Mouse (Mus musculus) ES-Bruce4 (cell line): ENCODE measurements around the gene Mapt. TPM values are rescaled to one million over a fixed set of nuclear protein-coding genes. Genes with fewer than 3 reads are reported as not detected.
A peak's percentile ranks its signal among the peaks of the same experiment; 100 is the strongest.

Source experiments
- H3K27ac ChIP-seq: 2 replicates; pipeline ENCODE4 v1.5.1; 2012; ENCODE audit warnings: low read length, inconsistent platforms; ENCODE audit not compliant: insufficient read depth
- H3K27me3 ChIP-seq: 2 replicates; pipeline ENCODE4 v1.6.1; 2012; ENCODE audit warnings: mild to moderate bottlenecking, low read length, inconsistent platforms; ENCODE audit not compliant: control insufficient read depth, poor library complexity, insufficient read depth, severe bottlenecking
- H3K36me3 ChIP-seq: 2 replicates; pipeline ENCODE4 v1.6.1; 2012; ENCODE audit warnings: inconsistent platforms, mild to moderate bottlenecking, low read length, moderate library complexity; ENCODE audit not compliant: control insufficient read depth, poor library complexity, insufficient read depth, severe bottlenecking
- H3K4me1 ChIP-seq: one replicate; pipeline ENCODE4 v1.8.1; 2011; ENCODE audit warnings: low read length; ENCODE audit not compliant: control insufficient read depth, insufficient read depth
- H3K4me3 ChIP-seq: 2 replicates; pipeline ENCODE4 v1.5.1; 2011; ENCODE audit warnings: low read depth, mild to moderate bottlenecking, low read length
- H3K9ac ChIP-seq: 2 replicates; pipeline ENCODE4 v1.6.1; 2012; ENCODE audit warnings: low read depth, mild to moderate bottlenecking, inconsistent platforms; ENCODE audit not compliant: poor library complexity, severe bottlenecking
- H3K9me3 ChIP-seq: replicated peaks from 2 replicates; pipeline ENCODE4 v1.6.1; 2012; ENCODE audit warnings: mild to moderate bottlenecking, low read length, inconsistent platforms; ENCODE audit not compliant: control insufficient read depth, poor library complexity, insufficient read depth, severe bottlenecking
- CTCF ChIP-seq: IDR thresholded peaks from one replicate; pipeline ENCODE4 v1.8.1; 2011; ENCODE audit warnings: low read depth, low read length
- EP300 ChIP-seq: IDR thresholded peaks from 2 replicates; pipeline ENCODE4 v1.6.1; 2011; ENCODE audit warnings: low read depth, low read length; ENCODE audit not compliant: insufficient read depth
- POLR2A ChIP-seq: IDR thresholded peaks from one replicate; pipeline ENCODE4 v1.8.1; 2011; ENCODE audit warnings: low read length; ENCODE audit not compliant: insufficient read depth
- polyA plus RNA-seq: library from polyadenylated mRNA; stranded (reverse); fragments of >200 nt; gene quantifications from 2 replicates; pipeline ENCODE4 v1.2.4, GENCODE M21; 2011; ENCODE audit warnings: low read depth; ENCODE audit not compliant: missing spikeins, insufficient read depth, insufficient read length

Gene Mapt
- polyA plus RNA-seq, 1 experiment: 13.6 TPM

GRCm38 (mm10) chr11:104232141-104233061 lies 1.2 kb downstream of the Mapt start:
- no peak for TF ChIP-seq POLR2A
- no peak for TF ChIP-seq CTCF
- peak overlapping the region; percentile 78 for H3K4me3 ChIP-seq
- no peaks in the 10 kb centered on the region for H3K36me3 ChIP-seq
- H3K27me3 ChIP-seq: peaks cover 13% of the 10 kb centered on the region
- H3K4me1 ChIP-seq: no peaks in the 10 kb centered on the region
- no peaks in the 10 kb centered on the region for H3K9me3 ChIP-seq
- H3K27ac ChIP-seq: no peak overlapping the region
- H3K9ac ChIP-seq: peak overlapping the region; percentile 42

DNA sequence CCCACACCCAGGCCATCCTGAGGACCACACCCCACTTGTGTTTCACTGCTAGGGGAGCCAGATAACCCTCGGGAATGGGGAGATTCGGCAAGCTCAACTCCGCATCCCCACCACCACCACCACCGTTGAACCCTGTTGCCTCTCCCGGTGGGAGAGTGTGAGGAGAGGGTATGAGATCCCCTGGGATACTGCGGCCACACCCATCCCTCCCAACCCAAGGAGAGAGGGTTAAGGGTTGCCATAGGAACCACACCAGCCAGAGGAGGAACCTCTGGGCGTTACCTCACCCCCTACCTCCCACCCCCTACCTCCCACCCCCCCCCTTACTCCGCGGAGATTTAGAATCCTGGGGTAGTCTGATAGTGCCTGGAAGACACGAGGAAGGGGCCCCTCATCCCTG lies 1.9 kb downstream of the Mapt start:
- Histone ChIP-seq H3K9me3 (no peaks in the 10 kb centered on the region), H3K4me3 (peak overlapping the region; percentile 78), H3K36me3 (no peaks in the 10 kb centered on the region), H3K9ac (no peak overlapping the region), H3K27me3 (peaks cover 13% of the 10 kb centered on the region), H3K4me1 (no peaks in the 10 kb centered on the region), H3K27ac (no peak overlapping the region)
- no peak for TF ChIP-seq CTCF

GRCm38 (mm10) chr11:104233574-104234206 lies 2.5 kb downstream of the Mapt start:
- no peaks in the 10 kb centered on the region for H3K36me3 ChIP-seq
- H3K4me1 ChIP-seq: no peaks in the 10 kb centered on the region
- TF ChIP-seq CTCF (no peak), POLR2A (no peak), EP300 (no peak)
- peaks cover 13% of the 10 kb centered on the region for H3K27me3 ChIP-seq
- no peak overlapping the region for H3K4me3 ChIP-seq
- H3K9me3 ChIP-seq: no peaks in the 10 kb centered on the region
- H3K9ac ChIP-seq: peak overlapping the region; percentile 27; the same call in 1 of the 2 replicates
- H3K27ac ChIP-seq: no peak overlapping the region

GRCm38 (mm10) chr11:104234680-104235079 lies 3.5 kb downstream of the Mapt start:
- no peak overlapping the region for H3K9ac ChIP-seq
- no peak for TF ChIP-seq CTCF
- no peak for TF ChIP-seq POLR2A
- TF ChIP-seq EP300: no peak
- H3K4me3 ChIP-seq: no peak overlapping the region
- no peaks in the 10 kb centered on the region for H3K9me3 ChIP-seq
- no peaks in the 10 kb centered on the region for H3K4me1 ChIP-seq
- no peaks in the 10 kb centered on the region for H3K36me3 ChIP-seq
- peaks cover 13% of the 10 kb centered on the region for H3K27me3 ChIP-seq
- no peak overlapping the region for H3K27ac ChIP-seq

DNA sequence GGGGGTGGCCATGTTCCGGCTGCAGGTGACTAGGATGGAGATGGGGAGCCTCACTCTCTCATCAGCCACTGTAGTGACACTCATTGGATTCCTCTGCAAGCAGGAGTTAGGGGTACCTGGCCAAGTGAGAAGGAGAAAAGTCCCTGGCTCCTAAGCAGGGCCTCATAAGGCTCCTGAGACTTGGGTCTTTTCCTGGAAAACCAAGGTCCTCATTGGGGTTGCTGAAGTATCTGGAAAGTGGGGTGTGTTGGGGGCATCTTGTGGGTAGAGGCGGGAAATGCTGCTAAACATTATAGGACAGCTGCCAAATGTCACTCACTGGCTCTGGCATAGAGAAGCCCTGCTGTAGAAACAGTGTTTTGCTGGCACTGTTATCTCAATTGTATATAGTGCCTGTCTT lies 4.7 kb downstream of the Mapt start:
- Histone ChIP-seq H3K36me3 (no peaks in the 10 kb centered on the region), H3K4me3 (no peak overlapping the region), H3K27ac (no peak overlapping the region), H3K9me3 (no peaks in the 10 kb centered on the region), H3K27me3 (peaks cover 13% of the 10 kb centered on the region), H3K9ac (no peak overlapping the region), H3K4me1 (no peaks in the 10 kb centered on the region)
- TF ChIP-seq CTCF: no peak
- no peak for TF ChIP-seq EP300

DNA sequence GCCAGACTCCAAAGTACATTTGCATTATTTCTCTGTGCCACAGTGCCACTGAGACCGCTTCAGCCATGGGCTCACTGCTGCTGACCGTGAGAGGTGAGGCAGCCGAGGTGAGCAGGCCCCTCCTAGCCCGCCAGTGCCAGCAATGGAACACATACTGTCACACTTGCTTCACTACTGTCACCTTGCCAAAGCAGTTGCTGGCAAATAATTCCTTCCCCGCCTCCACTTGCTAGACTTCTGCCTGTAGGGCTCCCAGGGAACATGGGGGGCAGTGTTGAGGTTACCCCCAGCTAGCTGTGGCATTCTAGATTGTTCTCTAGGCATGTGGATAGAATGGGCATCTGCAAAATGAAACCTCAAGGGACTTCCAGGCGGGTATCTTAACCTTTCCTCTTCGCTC lies 6.0 kb downstream of the Mapt start:
- TF ChIP-seq EP300: no peak
- no peak for TF ChIP-seq CTCF
- no peak for TF ChIP-seq POLR2A
- Histone ChIP-seq H3K4me3 (no peak overlapping the region), H3K27me3 (peaks cover 8% of the 10 kb centered on the region), H3K9me3 (no peaks in the 10 kb centered on the region), H3K9ac (no peak overlapping the region), H3K27ac (no peak overlapping the region), H3K36me3 (no peaks in the 10 kb centered on the region), H3K4me1 (no peaks in the 10 kb centered on the region)
